Mouse (Mus musculus) embryo, embryonic 9.5 days (tissue): Measurements from ENCODE around the gene Nat10.

ENCODE experiments used
- DNase-seq: peaks from one replicate; pipeline ENCODE4 v3.0.0-alpha.2; 2017; ENCODE audit errors: extremely low spot score

Gene Nat10

DNA sequence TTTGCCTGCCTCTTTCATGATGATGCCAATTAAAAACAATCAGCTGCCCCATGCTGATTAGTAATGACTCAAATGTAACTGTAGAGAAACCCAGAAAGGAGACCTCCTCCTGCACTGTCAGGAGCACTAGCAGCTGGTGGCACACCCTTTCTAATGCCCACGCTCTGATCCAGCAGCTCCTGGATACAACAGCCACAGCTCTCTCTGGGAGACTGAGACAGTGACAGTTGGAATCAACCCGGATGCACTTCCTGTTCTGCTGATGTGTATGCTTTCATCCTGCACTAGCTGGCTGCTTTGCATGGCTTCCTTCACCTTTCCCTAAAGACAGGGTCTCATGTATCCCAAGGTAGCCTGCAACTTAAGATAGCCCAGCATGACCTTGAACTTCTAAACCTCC, 15.0 kb downstream of the Nat10 start:
- DNase-seq: no peak

DNA sequence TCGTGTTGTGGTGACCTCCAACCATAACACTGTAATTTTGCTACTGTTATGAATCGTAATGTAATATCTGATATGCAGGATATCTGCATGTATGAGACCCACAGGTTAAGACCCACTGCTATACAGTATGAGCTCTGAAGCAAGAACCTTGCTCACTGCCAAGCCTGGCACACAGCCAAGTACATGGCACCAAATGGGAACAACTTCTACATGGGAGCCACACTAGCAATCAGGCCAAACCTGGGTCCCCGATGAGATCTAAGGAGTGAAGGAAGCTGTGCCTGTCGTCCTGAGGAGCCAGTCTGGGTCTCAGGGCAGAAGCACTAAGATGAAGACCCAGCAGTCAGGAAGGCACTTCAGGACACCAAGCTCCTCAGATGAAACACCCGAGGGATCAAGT, 15.6 kb downstream of the Nat10 start:
- DNase-seq: no peak

DNA sequence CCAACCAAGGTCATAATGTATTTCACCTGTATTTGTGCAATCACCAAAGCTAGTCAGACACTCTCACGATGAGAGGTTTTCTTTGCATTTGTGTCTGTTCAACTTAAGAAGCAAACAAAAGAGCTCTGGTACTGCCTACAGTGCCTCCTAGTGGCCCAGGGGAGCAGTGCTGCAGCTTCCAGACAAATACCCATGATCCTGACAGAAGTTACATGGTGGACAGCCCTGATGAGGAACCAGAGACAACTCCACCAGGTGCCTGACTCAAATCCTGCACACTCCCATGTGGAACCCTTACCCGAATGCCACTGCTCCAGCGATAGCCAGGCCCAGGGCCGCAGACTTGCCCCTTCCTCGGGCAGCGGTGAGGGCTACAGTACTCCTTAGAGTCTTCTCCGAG, 17.1 kb downstream of the Nat10 start:
- peak; percentile 60 for DNase-seq

DNA sequence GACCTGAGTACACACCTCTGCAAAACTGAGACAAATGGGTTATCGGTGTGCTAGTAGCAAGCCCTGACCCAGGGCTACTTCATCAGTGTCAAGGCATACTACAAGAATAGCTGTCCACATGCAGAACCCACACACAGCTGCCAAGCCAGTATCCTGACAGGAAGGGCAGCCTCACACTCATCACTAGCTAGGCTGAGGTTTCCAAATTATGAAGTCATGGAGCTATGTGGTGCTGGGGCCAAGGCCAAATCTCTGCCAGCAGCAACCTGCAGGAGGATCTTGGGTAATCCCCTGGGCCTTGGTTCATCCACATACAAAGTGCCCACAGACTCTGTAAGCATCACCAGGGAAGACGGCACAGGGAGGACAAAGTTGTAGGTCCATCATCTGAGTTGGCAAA, 17.5 kb downstream of the Nat10 start:
- no peak for DNase-seq

DNA sequence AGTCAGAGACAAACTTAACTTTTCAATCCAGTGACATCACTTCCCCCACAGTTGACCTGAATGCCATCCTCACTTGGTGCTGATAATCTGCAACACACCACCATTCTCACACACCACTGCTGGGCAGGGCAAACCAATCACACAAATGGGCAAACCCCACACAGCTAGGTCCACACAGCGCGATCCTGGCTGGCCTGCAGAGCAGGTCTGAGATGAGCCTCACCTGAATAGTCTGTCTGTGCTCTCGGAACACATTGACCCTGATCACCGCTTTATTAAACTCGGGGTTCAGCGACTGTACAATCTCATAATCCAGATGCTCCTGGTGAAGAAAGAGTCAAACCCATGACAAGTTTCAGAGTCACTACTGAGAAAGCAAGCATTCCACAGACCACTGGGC, 18.2 kb downstream of the Nat10 start:
- DNase-seq: no peak

DNA sequence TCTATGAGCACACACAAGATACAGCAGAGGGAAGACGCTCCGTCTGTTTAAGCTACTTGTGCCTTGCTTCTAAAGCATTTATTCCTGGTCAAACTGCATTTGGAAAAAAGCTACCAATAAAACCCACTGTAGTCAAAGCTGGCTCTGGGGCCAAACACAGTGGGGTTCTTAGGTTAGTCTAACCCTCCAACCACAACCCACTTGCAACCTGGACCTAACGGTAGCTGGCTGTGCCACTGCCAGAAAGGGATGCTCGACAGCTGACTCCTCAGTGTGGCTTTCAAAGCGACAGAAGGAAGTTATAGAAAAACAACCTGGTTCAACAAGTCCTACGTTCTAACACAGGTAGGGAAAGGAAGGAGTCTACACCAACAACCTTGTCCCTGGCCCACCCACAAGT, 29.6 kb downstream of the Nat10 start:
- DNase-seq: no peak

DNA sequence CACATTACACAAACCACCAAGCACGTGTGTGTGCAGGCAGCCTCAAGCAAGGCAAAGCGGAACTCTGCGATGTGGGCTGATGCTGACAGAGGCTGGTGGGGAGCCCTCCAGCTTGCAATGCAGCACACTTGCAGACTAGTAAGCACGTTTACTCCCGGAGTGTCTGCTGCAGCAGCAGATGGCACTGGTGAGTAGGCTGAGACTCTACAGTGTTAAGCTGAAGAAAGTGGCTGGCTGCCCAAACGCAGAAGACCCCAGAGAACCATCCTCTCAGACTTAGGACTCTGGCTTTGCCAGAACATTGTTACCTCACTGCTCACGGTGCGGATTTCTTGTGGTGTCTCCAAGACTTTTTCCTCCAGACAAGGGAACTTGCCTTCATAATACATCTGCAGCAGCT, 30.1 kb downstream of the Nat10 start:
- DNase-seq: no peak

DNA sequence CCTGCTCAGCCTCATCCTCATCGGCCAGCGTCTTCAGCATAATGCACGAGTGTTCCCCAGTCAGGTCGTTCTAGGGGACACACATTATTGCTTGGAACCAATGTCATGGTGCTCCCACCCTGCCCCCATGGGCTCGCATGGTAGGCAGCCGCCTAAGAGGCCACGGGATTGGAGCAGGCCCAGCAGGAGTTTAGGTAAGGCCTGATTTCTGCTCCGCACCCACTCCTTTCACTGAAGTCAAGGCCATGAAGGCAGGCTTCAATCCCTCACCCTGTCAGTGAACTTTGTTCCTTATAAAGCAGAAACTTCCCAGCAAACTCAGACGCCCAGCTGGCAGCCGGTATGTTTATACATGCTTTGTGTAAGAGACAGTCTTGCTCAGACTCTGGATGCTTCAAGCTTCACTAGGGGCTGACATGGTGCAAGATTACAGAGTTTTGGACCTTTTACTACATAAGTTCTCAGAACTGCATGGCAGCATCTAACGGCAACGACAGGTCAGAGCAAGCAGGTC, 33.0 kb downstream of the Nat10 start:
- no peak for DNase-seq

DNA sequence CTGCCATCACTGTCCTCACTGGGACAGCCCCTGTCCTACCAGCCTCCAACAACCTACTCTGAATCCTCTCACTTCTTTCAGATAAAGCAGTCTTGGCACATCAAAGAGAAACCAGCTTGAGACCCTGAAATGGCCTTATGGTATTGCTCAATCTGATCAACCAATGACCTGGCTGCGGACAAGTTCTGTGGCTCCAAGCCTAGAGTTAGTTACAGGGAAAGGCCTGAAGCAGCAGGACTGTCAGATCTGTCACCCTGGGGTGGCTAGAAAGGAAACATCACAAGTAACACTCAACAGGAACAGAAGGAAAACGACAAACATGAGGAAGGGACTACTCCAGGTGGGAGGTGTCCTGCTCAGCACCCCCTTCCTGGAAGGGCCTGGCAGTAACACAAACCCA, 36.5 kb downstream of the Nat10 start:
- no peak for DNase-seq

DNA sequence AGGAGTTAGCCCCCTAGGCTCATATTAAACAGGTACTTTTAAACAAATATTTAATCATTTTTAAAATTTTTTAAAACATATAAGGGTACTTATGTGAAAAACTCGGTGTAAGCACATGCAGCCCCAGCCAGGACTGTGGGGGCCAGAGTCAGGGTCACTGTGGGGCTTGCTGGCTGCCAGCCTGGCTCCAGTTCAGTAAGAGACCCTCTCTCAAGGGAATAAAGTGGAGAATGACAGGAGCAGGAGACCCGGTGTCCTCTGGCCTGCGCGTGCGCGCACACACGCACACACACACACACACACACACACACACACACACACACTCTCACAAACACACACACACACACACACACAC, 41.8 kb downstream of the Nat10 start:
- DNase-seq: no peak

DNA sequence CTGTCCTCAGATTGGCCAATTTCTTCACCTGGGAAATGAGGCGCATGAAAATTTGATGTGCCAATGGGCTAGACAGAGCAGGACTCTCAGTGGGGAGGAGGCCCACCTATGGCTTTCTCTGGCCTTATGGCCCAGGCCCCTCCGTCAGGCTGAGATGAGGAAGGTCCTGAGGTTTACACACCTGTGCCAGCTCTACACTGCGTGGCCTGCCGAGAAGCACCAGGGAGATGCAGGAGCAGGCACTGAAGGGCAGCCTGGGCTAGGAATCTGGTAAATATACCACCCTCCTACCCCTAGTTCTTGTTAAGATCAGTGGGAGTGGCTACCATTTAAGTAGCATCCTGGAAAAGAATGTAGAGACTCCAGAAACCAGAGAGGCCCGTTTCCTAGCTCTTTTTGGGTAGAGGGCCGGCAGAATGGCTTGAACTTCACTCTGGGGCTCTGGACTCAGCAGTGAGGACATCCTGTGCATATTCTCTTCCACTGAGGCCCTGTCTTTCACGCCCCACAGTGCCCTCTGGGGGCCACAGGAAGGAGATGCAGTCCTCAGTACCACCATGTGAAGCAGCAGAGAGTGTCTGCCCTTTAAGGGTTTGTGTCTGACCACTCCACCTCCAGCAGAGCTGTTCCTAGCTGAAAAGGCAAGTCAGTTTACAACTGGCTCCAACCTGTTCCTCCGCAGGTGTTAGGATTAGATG, 42.3 kb downstream of the Nat10 start:
- peak; percentile 70 for DNase-seq

DNA sequence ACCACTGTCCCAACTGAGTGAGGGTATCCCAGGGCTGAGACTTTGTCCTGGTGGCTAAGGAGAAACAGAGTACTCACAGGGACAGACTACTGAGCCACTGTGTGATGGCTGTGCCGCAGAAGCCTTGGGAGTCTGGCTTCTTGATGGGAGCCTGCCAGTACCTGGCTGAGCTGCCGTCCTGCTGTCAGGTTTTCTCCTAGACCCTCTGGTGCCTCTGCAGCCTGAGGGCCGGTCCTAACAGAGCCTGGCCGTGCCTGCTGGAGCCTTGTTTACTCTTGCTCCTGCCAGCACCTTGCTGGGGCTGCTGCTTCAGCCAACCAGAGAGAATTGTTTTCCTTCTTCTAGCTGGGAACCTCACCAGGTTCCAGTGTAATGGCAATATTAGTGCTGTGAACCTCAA, 46.7 kb downstream of the Nat10 start:
- DNase-seq: no peak

DNA sequence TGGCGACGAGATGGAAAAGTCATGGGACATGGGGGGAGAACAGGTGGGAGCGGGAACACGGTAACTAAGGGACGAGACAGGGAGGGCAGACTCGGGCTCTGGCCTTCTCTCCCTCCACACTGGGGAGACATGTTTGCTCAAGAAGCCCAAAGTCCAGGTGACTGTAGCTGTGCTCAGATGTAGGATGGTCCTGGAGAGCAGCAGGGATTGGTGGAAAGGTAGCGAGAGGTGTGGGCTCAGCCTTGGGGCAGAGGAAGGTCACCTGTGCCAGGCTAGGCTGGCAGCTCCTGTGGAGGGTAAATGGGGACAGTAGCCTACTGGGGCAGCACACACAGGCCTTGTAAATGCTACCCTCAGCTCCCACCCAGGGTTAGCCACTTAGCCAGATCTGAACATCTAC, 47.2 kb downstream of the Nat10 start:
- no peak for DNase-seq

DNA sequence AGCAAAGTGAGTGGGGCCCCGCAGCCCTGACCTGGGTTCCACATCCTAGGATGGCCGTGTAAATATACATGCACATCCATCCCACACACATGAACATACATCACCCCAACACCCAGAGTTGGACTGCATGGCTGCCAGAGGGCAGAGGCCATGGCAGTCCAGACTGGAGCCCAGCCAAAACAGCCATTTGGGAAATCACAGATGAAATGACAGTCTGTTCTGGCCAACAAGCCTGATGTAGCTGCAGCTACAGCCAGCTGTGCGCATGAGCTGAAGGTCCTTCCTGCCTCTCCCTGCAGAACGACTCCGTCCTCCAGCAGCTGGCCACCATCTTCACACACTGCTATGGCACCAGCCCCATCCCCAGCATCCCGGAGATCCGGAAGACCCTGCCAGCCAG, 50.2 kb downstream of the Nat10 start:
- DNase-seq: no peak

DNA sequence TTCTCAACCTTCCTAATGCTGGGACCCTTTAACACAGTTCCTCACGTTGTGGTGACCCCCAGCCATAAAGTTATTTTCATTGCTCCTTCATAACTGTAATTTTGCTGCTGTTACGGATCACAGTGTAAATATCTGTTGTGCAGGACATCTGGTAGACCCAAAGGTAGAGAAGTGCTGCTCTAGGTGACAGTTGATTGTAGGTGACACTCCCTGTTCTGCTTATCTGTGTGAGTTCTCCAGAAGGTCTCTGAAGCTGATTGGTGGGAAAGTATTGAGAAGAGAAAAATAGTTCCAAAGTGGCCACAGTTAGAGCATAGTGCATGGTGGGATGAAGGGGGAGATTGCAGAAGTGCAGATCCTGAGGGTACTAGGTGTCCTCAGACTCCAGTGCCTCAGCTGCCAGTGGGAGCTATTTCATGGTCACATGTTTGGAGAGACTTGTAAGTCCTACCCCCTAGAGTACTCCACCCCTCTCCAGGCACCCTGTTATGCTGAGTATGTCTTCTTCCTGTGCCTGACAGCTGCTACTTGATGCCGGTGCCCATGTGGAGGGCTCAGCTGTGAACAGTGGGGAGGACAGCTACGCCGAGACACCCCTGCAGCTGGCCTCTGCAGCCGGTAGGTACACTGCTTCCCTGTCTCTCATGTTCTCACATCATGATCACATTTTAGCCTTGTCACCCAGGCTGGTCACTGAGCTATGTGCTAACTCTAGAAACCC, 53.9 kb downstream of the Nat10 start:
- no peak for DNase-seq

DNA sequence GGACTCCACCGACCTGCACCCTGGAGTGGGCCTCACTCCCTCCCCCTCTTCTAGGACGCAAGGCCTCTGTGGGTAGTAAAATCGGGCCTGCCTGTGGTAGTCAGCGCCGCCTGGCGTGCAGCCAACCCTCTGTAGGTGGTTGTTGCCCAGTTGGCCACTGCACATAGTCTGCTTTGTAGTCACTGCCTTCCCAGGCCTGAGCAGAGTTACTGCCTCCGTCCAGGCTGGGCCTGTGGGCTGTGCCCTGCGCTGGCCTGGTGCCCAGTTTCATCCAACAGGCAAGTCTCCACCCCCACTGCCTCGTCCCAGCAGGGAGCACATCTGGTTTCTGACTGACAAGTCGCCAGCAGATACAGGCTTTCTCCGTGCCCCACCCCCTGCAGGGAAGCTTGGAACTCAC, 54.8 kb downstream of the Nat10 start:
- DNase-seq: no peak

DNA sequence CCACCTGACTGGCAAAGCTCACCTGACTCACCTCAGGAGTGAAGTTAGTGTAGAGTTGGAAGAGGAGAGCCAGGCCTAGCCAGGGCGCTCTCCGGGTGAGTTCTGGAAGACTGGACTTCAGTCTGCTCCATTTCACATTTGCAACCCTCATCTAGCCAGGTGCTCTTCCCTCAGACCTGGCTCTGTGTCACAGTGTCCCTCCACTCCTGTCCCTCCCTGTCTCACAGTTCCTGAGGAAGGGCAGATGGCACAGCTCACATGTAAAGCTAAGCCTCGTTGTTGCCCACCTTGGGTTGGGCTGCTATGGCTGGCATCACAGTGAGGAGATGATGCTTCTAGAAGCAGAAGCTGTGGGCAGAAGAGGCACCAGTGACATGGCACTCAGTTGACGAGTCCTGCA, 55.2 kb downstream of the Nat10 start:
- no peak for DNase-seq

DNA sequence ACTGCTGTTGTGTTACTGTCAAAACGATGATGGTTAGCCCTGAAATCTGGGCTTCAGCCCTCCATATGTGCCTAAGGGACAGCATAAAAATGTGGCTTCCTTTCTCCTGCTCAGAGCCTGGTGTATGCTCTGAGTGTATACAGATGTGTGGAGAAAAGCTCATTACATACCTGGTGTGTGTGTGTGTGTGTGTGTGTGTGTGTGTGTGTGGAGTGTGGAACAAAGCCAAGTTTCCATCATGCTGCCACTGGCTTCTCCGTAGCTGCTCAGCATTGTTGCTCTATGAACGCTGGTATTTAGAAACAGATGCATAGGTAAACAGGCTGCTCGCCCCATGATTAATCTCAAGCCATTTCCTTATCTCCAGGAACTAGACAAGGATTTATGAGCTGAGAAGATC, 57.2 kb downstream of the Nat10 start:
- DNase-seq: no peak

DNA sequence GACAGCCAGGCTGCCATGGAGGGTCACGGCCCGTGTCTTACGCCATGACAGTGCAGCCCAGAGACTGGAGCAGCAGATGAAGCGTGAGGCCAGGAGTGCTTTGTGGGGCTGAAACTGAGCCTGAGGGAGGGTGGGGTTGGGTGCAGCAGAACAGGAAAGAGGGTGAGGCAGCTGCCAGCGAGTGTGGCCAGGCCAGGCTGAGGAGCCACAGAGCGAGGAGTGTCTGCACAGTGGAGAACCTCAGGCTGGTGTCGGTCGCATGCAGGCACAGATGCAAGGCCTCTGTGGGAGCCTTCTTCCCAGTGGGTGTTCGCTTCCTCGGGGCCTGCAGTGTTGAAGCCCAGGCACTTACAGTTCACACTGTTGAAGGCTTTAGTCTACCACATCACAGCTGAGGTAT, 57.7 kb downstream of the Nat10 start:
- no peak for DNase-seq

DNA sequence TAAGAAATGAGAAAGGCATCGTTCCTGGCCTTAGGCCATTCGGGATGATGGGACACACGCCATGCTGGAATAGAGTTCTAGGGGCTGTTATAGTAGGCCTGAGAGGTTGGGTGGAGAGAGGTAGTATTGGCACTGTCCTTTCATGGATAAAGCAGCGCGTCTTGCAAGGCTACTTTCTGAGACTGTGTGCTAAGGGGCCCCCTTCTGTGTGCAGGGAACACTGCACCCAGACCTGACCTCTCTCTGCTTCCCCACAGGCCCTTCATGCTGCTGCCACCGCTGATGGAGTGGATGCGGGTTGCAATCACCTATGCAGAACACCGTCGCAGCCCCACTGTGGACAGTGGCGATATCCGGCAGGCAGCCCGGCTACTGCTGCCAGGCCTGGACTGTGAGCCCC, 60.6 kb downstream of the Nat10 start:
- no peak for DNase-seq

DNA sequence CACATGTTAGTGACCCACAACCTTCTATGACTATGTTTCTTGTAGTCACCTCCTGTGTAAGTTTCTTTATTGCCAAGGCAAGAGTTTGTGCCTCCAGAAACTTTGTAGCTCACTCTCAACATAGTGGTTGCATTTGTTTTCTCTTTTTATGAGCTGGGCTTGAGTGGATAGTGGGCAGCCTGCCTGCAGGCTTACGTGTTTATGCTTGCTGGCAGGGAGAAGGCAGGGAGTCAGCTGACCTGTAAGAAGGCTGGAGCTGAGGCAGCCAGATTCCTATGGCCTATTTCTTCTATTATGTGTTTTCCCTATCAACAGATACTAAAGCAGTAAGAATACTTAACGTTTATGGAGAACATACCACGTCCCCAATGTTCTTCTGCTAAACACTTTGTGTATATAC, 64.9 kb downstream of the Nat10 start:
- DNase-seq: no peak

DNA sequence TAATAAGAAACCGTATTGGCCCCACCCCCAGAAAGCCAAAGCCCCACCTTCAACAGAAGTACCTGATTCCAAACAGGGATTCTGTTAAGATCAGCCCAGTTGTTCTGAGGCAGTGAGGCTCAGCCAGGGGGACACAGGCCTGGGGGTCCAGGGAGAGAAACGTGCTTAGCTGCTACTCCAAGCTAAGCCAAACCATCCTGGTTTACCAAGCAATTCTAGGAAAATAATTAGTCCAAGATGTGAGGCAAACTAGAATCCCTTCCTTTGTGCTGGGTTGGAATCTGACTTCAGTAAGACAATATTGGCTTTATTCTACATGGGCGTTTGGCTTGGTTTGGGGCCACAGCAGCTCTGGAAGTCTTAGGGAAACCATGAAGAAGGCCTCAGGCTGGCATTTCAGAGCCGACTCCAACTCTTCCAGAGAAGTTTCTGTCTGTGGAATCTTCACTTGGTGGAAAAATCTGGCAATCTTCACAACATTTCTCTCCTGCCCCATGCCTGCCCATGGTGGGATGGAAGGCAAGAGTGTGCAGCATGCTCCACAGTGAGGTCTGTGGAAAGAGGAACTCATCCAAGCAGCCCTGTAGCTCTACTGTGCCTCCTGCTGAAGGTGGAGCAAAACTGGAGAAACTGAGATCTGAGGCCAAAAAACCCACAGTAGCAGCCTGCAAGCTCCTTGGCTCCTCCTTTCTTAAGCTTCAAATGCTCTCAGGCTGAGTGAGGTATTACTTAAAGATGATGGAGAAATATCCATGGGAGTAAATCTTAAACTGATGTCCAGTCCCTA, 66.1 kb downstream of the Nat10 start:
- no peak for DNase-seq

DNA sequence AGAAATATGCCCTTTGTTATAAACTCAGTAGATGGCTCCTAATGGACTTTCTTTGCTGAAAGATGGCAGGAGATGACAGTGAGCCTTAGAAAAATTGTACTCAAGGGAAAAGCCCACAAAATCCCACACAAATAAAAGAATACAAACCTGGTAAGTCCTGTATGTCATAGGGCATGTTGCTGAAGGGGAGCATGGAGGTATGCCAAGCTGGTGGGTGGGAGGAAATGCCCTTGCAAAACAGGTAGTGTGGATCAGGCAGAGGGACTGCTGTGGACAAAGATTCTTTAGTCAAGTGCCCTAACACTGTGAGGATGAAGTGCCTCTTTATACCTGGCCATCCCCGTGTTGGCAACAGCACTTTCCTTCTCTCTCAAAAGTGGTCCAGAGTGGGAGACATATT, 68.3 kb downstream of the Nat10 start:
- no peak for DNase-seq
